ENCODE assay signal across 19 mouse cellular contexts in genomic region chr1:39676221-39676876, GRCm38 (mm10). TPM values are rescaled to one million over a fixed set of nuclear protein-coding genes. Genes with fewer than 3 reads are reported as not detected.
A peak's percentile ranks its signal among the peaks of the same experiment; 100 is the strongest.
DNase-seq lines count a peak whose midpoint lies in the region; ATAC-seq and TF ChIP-seq lines count a peak whose summit lies in the region.
"Had no signal": no experiment of that assay in that cellular context is flagged by ENCODE, and none has a peak within 500 bp of the region (broad histone marks: within the 10 kb centered on the region; RNA-seq: fewer than 3 reads in every experiment).

No protein-coding gene starts in this region.

- peak; percentile 89 for DNase-seq in heart, adult 11 months
- no peak for DNase-seq in heart, adult 2 months
- peak; percentile 14 for DNase-seq in lung, postnatal 0 days (ENCODE audit: low spot score)
- DNase-seq in lung, adult 18-20 months: no peak
- DNase-seq in right cerebral cortex, adult 2 months (ENCODE audit: low spot score in 2 of 2): peak; percentile 52 to 53
- no peak for DNase-seq in urinary bladder, postnatal 10 days (ENCODE audit: low spot score)
- no peak for DNase-seq in layer of hippocampus, adult 8-10 months (ENCODE audit: low spot score in 2 of 2)
- DNase-seq: cerebellum, postnatal 14 days; lung, adult 2 months; lung, postnatal 4 days had no signal

- no peaks in the 10 kb centered on the region for H3K9me3 ChIP-seq in lung, postnatal 0 days (ENCODE audit: low read length)
- H3K9me3 ChIP-seq: forebrain, embryonic 15.5 days; hindbrain, embryonic 13.5 days; intestine, embryonic 15.5 days; midbrain, embryonic 12.5 days; neural tube, embryonic 15.5 days had no signal

- no peak overlapping the region for H3K9ac ChIP-seq in heart, adult 2 months (ENCODE audit: low read depth, low read length)
- no peak overlapping the region for H3K9ac ChIP-seq in lung, postnatal 0 days (replicated peaks; ENCODE audit: low read depth)
- H3K9ac ChIP-seq: forebrain, embryonic 15.5 days; hindbrain, embryonic 13.5 days; intestine, embryonic 15.5 days; midbrain, embryonic 12.5 days; neural tube, embryonic 15.5 days had no signal

- no peak overlapping the region for H3K27ac ChIP-seq in heart, adult 2 months
- no peak overlapping the region for H3K27ac ChIP-seq in lung, postnatal 0 days (ENCODE audit: low read length)
- H3K27ac ChIP-seq: forebrain, embryonic 15.5 days; hindbrain, embryonic 13.5 days; intestine, embryonic 15.5 days; midbrain, embryonic 12.5 days; neural tube, embryonic 15.5 days had no signal

- no peak for ATAC-seq in lung, postnatal 0 days
- no peak for ATAC-seq in activated CD4-positive, CD25-positive, alpha-beta regulatory T cell, adult 4 months
- ATAC-seq: forebrain, embryonic 15.5 days; intestine, embryonic 15.5 days had no signal

- H3K79me2 ChIP-seq in heart, adult 2 months (replicated peaks; ENCODE audit: control insufficient read depth, insufficient read depth, low read length): no peaks in the 10 kb centered on the region

- no peak overlapping the region for H3K4me2 ChIP-seq in lung, postnatal 0 days (replicated peaks; ENCODE audit: low read depth, low read length)
- H3K4me2 ChIP-seq: forebrain, embryonic 15.5 days; hindbrain, embryonic 13.5 days; intestine, embryonic 15.5 days; midbrain, embryonic 12.5 days; neural tube, embryonic 15.5 days had no signal

- no peak for TF ChIP-seq EP300 in heart, adult 2 months (IDR thresholded peaks at IDR 0.05; ENCODE audit: insufficient read depth, low read depth, low read length)
- TF ChIP-seq EP300 in lung, postnatal 0 days (IDR thresholded peaks at IDR 0.05): no peak

- no peak overlapping the region for H3K4me3 ChIP-seq in heart, adult 2 months
- H3K4me3 ChIP-seq in lung, postnatal 0 days (ENCODE audit: low read depth, low read length): no peak overlapping the region
- H3K4me3 ChIP-seq: forebrain, embryonic 15.5 days; hindbrain, embryonic 13.5 days; intestine, embryonic 15.5 days; midbrain, embryonic 12.5 days; neural tube, embryonic 15.5 days had no signal

- no peak for TF ChIP-seq POLR2A in heart, adult 2 months (IDR thresholded peaks at IDR 0.05; ENCODE audit: insufficient read depth, low read depth, low read length)

- no peaks in the 10 kb centered on the region for H3K36me3 ChIP-seq in heart, adult 2 months (ENCODE audit: control insufficient read depth, insufficient read depth, low read length)
- no peaks in the 10 kb centered on the region for H3K36me3 ChIP-seq in lung, postnatal 0 days (ENCODE audit: insufficient read depth, low read length)
- H3K36me3 ChIP-seq: forebrain, embryonic 15.5 days; hindbrain, embryonic 13.5 days; intestine, embryonic 15.5 days; midbrain, embryonic 12.5 days; neural tube, embryonic 15.5 days had no signal

- no peaks in the 10 kb centered on the region for H3K27me3 ChIP-seq in heart, adult 2 months (ENCODE audit: control insufficient read depth, insufficient read depth, low read length)
- no peaks in the 10 kb centered on the region for H3K27me3 ChIP-seq in lung, postnatal 0 days (replicated peaks; ENCODE audit: insufficient read depth, low read length)
- H3K27me3 ChIP-seq: forebrain, embryonic 15.5 days; hindbrain, embryonic 13.5 days; intestine, embryonic 15.5 days; midbrain, embryonic 12.5 days; neural tube, embryonic 15.5 days had no signal

- 0 out of 2 replicates have a peak, but pooled peaks cover 1% of the 10 kb centered on the region for H3K4me1 ChIP-seq in heart, adult 2 months (ENCODE audit: control insufficient read depth, insufficient read depth, low read length)
- H3K4me1 ChIP-seq in lung, postnatal 0 days (ENCODE audit: insufficient read depth, low read depth, low read length): no peaks in the 10 kb centered on the region
- H3K4me1 ChIP-seq: forebrain, embryonic 15.5 days; hindbrain, embryonic 13.5 days; intestine, embryonic 15.5 days; midbrain, embryonic 12.5 days; neural tube, embryonic 15.5 days had no signal

- 61% methylated on average over 5 of the region's 5 CpGs for WGBS in heart, adult 2 months
- WGBS in lung, postnatal 0 days: 59% methylated on average over 5 of the region's 5 CpGs

- intact Hi-C loops in heart, adult 2 months (cut with DNase I): no loop called here

- no peak for TF ChIP-seq CTCF in heart, adult 2 months (IDR thresholded peaks at IDR 0.05)
- no peak for TF ChIP-seq CTCF in lung, postnatal 0 days (IDR thresholded peaks at IDR 0.05)

RNA-seq across cellular contexts. Expression of gene Creg2, which starts 25.1 kb away (rescaled TPM):
- total RNA-seq in heart, adult 2 months (2021): under 1 TPM in 1 of 2 experiments, not detected in 1; 0.05 TPM
- polyA plus RNA-seq in heart, adult 2 months (2012; rRNA removed): 0.06 TPM in 1 of 2 replicates, not detected in the other
- polyA plus RNA-seq in lung, postnatal 0 days (2015; fragmentation: Nextera tagmentation; extraction: Ambion mirVana): 0.10 and 0.11 TPM in 2 replicates
- under 1 TPM in 1 of 2 experiments, not detected in 1; 0.10 TPM for polyA plus RNA-seq in activated CD4-positive, CD25-positive, alpha-beta regulatory T cell, adult 4 months (2017; shearing (Covaris generic))
- total RNA-seq in layer of hippocampus, adult 8-10 months (2022): 100 to 1,000 TPM in 2 of 4 experiments, 10 to 100 TPM in 2; 71.1 to 105 (median 89.3) TPM
- total RNA-seq: liver, adult 2 months had no signal
- polyA plus RNA-seq: liver, adult 2 months had no signal

RNA-seq across cellular contexts. Expression of gene Rfx8, which starts 44.4 kb away (rescaled TPM):
- under 1 TPM; 0.20 to 0.26 TPM for total RNA-seq in heart, adult 2 months (2021)
- polyA plus RNA-seq in heart, adult 2 months (2012; rRNA removed): 0.35 and 0.47 TPM in 2 replicates
- polyA plus RNA-seq in lung, postnatal 0 days (2015; fragmentation: Nextera tagmentation; extraction: Ambion mirVana): 0.24 and 0.27 TPM in 2 replicates
- not detected for polyA plus RNA-seq in activated CD4-positive, CD25-positive, alpha-beta regulatory T cell, adult 4 months (2017; shearing (Covaris generic))
- total RNA-seq in layer of hippocampus, adult 8-10 months (2022): 1 to 10 TPM in 1 of 4 experiments, under 1 TPM in 2, not detected in 1; 0.18 to 1.2 (median 0.45) TPM
- total RNA-seq: adrenal gland, adult 18-20 months; gastrocnemius, adult 8-10 months had no signal
- polyA plus RNA-seq: forebrain, embryonic 15.5 days had no signal

Comparison
In these comparisons a context has a peak if more than half of its experiments do, and no peak if none do; other contexts are left out.
1. DNase-seq: peak in heart, adult 11 months (single experiment), lung, postnatal 0 days (single experiment) and right cerebral cortex, adult 2 months (2 of 2); none in heart, adult 2 months (0 of 2), lung, adult 18-20 months (0 of 2), urinary bladder, postnatal 10 days (single experiment) and layer of hippocampus, adult 8-10 months (0 of 2).